Mouse (Mus musculus) heart, adult 2 months (tissue): ENCODE results near the gene Rgs7.

Experiments
- CTCF ChIP-seq: fragments of 200-600 bp; IDR thresholded peaks from 2 replicates; pipeline ENCODE4 v1.8.1; 2022; ENCODE audit warnings: antibody characterized with exemption, mild to moderate bottlenecking, moderate library complexity
- EP300 ChIP-seq: fragments of 200-500 bp; IDR thresholded peaks from 2 replicates; pipeline ENCODE4 v1.6.1; 2011; ENCODE audit warnings: low read depth, low read length, control low read depth; ENCODE audit not compliant: insufficient read depth
- POLR2A ChIP-seq: fragments of 200-500 bp; IDR thresholded peaks from 2 replicates; pipeline ENCODE4 v1.6.1; 2011; ENCODE audit warnings: mild to moderate bottlenecking, low read depth, low read length, control low read depth; ENCODE audit not compliant: insufficient read depth

- TF ChIP-seq POLR2A (no peak), CTCF (no peak), EP300 (no peak)
These were observed 48.4 kb upstream of the Rgs7 start for GRCm38 (mm10) chr1:175540700-175541099.
